Mouse (Mus musculus): ENCODE data around the gene Terb1. TPM values are rescaled to one million over a fixed set of nuclear protein-coding genes. Genes with fewer than 3 reads are reported as not detected.

The Terb1 gene
- total RNA-seq, 2 experiments from 2014 or later: 1.9 to 2.0 TPM

DNA sequence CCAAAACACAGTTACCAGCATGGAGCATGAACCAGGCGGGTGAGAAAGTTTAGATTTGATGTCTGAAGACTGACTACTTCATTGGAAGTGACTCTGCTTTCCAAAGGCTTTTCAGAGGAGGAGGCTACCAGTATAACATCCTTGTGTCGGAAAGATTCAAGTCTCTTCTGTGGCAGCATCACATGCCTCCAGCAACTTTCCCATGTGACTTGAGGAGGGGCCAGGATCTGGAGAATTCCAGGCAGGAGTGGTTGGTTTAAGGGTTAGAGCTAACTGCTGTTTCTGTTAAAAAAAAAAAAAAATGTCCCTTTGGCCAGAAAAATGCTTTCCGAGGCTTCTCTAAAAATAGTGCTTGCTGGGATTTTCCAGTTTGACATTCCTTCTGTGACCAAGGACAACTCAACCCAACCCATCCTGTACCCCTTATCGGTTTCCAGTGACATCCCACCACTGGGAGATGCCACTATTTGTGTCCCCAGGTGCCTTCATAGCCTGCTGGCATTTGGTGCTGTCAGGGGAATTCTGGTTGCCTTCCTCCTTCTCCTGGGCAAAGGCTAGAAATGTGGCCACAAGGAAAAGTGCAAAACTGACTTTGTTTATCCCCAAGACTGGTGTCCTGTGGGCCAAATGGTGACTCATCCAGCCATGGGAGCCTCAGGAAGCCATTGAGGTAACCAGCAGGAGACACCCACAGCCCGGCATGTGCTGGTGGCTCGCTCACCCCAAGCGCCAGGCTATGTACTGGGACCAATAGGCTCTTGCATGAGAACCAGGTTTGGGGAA lies 101.2 kb downstream of the Terb1 start:
- Histone ChIP-seq H3K4me3 (no peak overlapping the region), H3K27ac (peak overlapping the region; percentile 34)
- intact Hi-C loops (cut with DNase I): no loop called here
- no peak for TF ChIP-seq CTCF (IDR thresholded peaks at IDR 0.05)
- DNase-seq (ENCODE audit: extremely low spot score in 1 of 2, low spot score in 2 of 2): no peak

DNA sequence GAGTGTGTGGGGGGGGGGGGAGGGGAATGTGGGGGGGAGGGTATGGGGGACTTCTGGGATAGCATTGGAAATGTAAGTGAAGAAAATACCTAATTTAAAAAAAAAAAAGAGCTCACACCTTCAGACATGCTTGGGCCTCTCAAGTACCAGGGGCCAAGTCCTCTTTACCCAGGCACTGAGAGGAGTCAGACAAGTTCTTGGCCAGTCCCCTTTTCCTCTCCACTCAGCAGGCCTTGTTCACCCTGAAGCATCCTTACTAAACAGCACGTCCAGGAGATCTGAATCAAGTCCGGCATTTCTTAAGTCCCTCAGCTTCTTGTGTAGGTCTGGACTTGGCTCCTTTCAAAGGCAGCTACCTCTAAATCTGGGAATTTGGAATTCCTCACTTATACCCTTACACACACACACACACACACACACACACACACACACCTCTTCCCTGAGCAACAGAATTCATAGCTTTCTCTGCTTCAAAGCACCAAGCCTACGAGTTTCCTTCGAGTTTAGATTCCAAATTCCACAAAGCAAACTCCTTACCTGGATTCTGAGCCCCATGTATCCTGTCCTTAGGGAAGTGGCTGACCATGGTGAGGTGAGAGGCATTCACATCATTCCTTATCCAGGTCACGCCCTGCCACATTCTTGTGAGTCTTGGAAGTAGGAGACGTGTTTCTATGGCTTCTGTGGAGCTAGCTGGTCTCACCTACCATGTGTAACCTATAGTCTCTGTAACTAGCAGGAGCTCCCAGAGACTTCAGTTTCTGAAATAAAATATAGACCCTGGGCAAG lies 103.2 kb downstream of the Terb1 start:
- DNase-seq (ENCODE audit: extremely low spot score in 1 of 2, low spot score in 2 of 2): no peak
- no peak for TF ChIP-seq CTCF (IDR thresholded peaks at IDR 0.05)
- H3K27ac ChIP-seq: no peak overlapping the region
- H3K4me3 ChIP-seq: no peak overlapping the region
- intact Hi-C loops (cut with DNase I): no loop called here

DNA sequence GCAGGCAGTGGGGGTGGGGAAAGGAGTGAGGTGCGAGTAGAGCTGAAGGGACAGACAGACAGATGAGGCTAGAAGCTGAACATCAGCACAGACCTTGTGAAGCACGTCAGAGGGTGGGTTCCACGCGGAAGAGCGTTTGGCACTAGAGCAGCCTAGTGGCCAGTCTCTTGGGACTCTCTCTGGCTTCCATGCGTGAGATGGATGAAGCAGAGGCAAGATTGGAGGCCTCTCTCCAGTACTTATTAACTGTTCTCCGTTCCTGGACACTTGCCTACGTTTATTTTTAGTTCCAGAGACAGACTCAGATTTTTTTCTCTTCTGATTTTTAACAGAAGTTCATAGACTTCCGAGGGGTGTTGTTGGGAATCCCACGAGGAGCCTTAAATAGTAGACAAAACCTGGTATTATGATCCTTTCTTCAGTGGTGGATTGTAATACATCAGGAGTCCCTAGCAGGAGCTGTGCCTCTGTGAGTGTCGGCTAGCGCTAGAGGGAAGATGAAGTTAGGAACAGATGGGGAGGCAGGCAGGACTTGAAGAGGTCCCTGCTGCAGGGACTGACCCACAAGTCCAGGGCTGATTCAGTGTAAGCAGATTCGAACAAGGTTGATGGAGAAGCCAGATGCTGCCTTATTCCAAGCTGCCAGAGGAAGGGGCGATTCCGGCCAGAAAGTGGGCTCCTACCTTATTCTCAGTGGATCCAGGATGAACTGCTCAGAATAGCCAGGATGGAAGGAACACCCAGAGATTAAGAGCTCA lies 104.1 kb downstream of the Terb1 start:
- intact Hi-C loops (cut with DNase I): no loop called here
- Histone ChIP-seq H3K27ac (no peak overlapping the region), H3K4me3 (no peak overlapping the region)
- DNase-seq (ENCODE audit: extremely low spot score in 1 of 2, low spot score in 2 of 2): no peak
- no peak for TF ChIP-seq CTCF (IDR thresholded peaks at IDR 0.05)

DNA sequence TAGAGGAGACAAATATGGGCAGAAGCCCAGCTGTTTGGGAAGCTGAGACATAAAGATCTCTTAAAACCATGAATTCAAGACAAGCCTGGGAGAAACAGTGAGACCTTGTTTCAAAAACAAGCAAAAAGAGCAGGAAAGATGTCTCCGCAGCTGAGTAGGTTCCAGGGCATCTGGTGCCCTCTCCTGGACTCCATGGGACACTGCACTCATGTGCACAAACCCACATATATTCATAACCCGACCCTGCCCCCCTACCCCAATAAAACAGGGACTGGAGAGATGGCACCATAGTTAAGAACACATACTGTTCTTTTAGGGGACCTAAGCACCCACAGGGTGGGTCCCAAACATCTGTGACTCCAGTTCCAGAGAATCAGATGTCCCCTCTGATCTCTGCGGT lies 106.1 kb downstream of the Terb1 start:
- peak; percentile 47 for TF ChIP-seq CTCF (IDR thresholded peaks at IDR 0.05)
- intact Hi-C loops (cut with DNase I): no loop called here

More for the DNA sequence above, 106.1 kb downstream of the Terb1 start:
- no peak for DNase-seq (ENCODE audit: extremely low spot score in 1 of 2, low spot score in 2 of 2)
- Histone ChIP-seq H3K27ac (no peak overlapping the region), H3K4me3 (no peak overlapping the region)

Other genes starting within 250 kb of the Terb1 start
- gene Cmtm2a, start 216.7 kb downstream of the Terb1 start, total RNA-seq (2021): not detected
- gene Gm45711, start 199.8 kb downstream of the Terb1 start, total RNA-seq (2021): not detected
- gene Cmtm1, start 199.8 kb downstream of the Terb1 start, total RNA-seq (2021): not detected
- gene Gm11020, start 188.3 kb downstream of the Terb1 start, total RNA-seq (2021): not detected
- gene Cmtm2b, start 187.7 kb downstream of the Terb1 start, total RNA-seq (2021): not detected
- gene Cmtm3, start 170.5 kb downstream of the Terb1 start, total RNA-seq (2021): 10 to 100 TPM; 11.9 to 12.8 TPM
- gene Cmtm4, start 114.1 kb downstream of the Terb1 start, total RNA-seq (2021): 10 to 100 TPM; 86.7 to 87.4 TPM
- 100 to 1,000 TPM; 279 to 326 TPM for gene Dync1li2, start 66.9 kb downstream of the Terb1 start, total RNA-seq (2021)
- gene Nae1, start 24.7 kb upstream of the Terb1 start, total RNA-seq (2021): 10 to 100 TPM; 47.0 to 51.2 TPM
- gene Car7, start 24.8 kb upstream of the Terb1 start, total RNA-seq (2021): 10 to 100 TPM; 31.9 to 32.3 TPM
- gene Pdp2, start 81.5 kb upstream of the Terb1 start, total RNA-seq (2021): 1 to 10 TPM; 8.4 to 8.5 TPM
- not detected for gene Cdh16, start 114.5 kb upstream of the Terb1 start, total RNA-seq (2021)
- gene Rrad, start 121.4 kb upstream of the Terb1 start, total RNA-seq (2021): 1 to 10 TPM; 4.0 to 4.4 TPM
- 10 to 100 TPM; 30.2 to 34.3 TPM for gene Ciao2b, start 132.1 kb upstream of the Terb1 start, total RNA-seq (2021)
- gene Ces2a, start 224.1 kb upstream of the Terb1 start, total RNA-seq (2021): not detected

Data from left cerebral cortex, adult 2 months (tissue).